Mouse (Mus musculus) lung, embryonic 14.5 days (tissue): ENCODE measurements around the gene Lypd9. TPM values are rescaled to one million over a fixed set of nuclear protein-coding genes. Genes with fewer than 3 reads are reported as not detected.
"Not testable (repeated sequence)": the region's sequence is repeated elsewhere in the genome, so short reads cannot be mapped to it uniquely, and the experiment has no call there.

ENCODE experiments used
- ATAC-seq: fragments of 200-750 bp; cut with Nextera tagmentation; 2 replicates; pipeline ENCODE4 v1.8.0; 2017; ENCODE audit warnings: mild to moderate bottlenecking, moderate TSS enrichment, moderate library complexity; ENCODE audit not compliant: insufficient read depth
- DNase-seq: peaks from one replicate; pipeline ENCODE4 v3.0.0-alpha.2; 2015
- H3K27ac ChIP-seq: fragments of 300-500 bp; sonication (generic); 2 replicates; pipeline ENCODE4 v1.5.1; 2014; ENCODE audit warnings: low read depth, mild to moderate bottlenecking, moderate library complexity
- H3K27me3 ChIP-seq: fragments of 300-500 bp; sonication (generic); 2 replicates; pipeline ENCODE4 v1.6.1; 2014; ENCODE audit warnings: low read length, control low read depth; ENCODE audit not compliant: insufficient read depth
- H3K36me3 ChIP-seq: fragments of 300-500 bp; sonication (generic); 2 replicates; pipeline ENCODE4 v1.6.1; 2014; ENCODE audit warnings: control low read depth; ENCODE audit not compliant: insufficient read depth
- H3K4me1 ChIP-seq: fragments of 300-500 bp; sonication (generic); 2 replicates; pipeline ENCODE4 v1.6.1; 2014; ENCODE audit warnings: antibody characterized with exemption, control low read depth; ENCODE audit not compliant: insufficient read depth
- H3K4me2 ChIP-seq: fragments of 300-500 bp; sonication (generic); 2 replicates; pipeline ENCODE4 v1.6.1; 2014; ENCODE audit warnings: mild to moderate bottlenecking
- H3K4me3 ChIP-seq: fragments of 300-500 bp; sonication (generic); 2 replicates; pipeline ENCODE4 v1.5.1; 2014; ENCODE audit warnings: low read depth, low read length
- H3K9ac ChIP-seq: fragments of 300-500 bp; sonication (generic); 2 replicates; pipeline ENCODE4 v1.6.1; 2014
- H3K9me3 ChIP-seq: fragments of 300-500 bp; sonication (generic); 2 replicates; pipeline ENCODE4 v1.6.1; 2016; ENCODE audit warnings: low read depth, low read length, control low read depth
- CTCF ChIP-seq: IDR thresholded peaks from 2 replicates; pipeline ENCODE4 v1.5.1; 2016; ENCODE audit warnings: antibody characterized with exemption, low read depth
- WGBS: fragments of 180-500 bp; shearing (Covaris S2); extraction: QIAGEN DNeasy Blood & Tissue Kit; methylation state at CpG from one replicate; pipeline ENCODE4 v1.1.7; 2014; 5-methylcytosine and 5-hydroxymethylcytosine counted together
- polyA plus RNA-seq: library from polyadenylated mRNA; unstranded; fragments of >200 nt; fragmentation: Nextera tagmentation; extraction: Ambion mirVana; gene quantifications from 2 replicates; pipeline ENCODE4 v1.2.1, GENCODE M21; 2014

Lypd9 gene
- polyA plus RNA-seq: not detected in 2 replicates

DNA sequence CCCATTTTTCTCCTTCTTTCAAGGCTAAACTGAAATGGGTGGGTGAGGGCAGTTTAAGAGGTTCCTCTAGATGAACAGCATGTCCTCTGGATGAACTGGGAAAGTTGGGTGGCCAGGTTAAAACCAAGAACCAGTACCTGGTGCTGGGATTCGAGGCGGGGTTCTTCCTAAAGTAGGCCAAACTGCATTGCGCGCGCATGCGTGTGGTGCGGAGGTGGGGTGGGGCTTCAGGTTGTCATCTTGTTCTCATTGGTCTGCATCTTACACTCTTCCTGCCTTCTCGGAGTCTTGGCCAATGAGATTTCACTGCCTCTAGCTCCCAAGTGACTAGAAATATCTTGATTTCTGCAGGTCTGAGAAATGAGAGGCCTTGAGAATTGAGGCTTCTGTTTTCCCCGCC is at the start of gene Lypd9:
Gene Lypd9, minus strand, starts transcription at position 165 of the 400 bp plus-strand sequence.
- Histone ChIP-seq H3K27ac (no peak within 1 kb of the TSS), H3K9me3 (no peaks in the 10 kb centered on the region), H3K9ac (no peak within 1 kb of the TSS), H3K4me1 (no peaks in the 10 kb centered on the region), H3K27me3 (no peaks in the 10 kb centered on the region), H3K36me3 (no peaks in the 10 kb centered on the region), H3K4me2 (no peak within 1 kb of the TSS), H3K4me3 (no peak within 1 kb of the TSS)
- TF ChIP-seq CTCF: no peak
- no peak for DNase-seq
- ATAC-seq: no peak
- WGBS: 93% methylated on average over 9 of the region's 9 CpGs

DNA sequence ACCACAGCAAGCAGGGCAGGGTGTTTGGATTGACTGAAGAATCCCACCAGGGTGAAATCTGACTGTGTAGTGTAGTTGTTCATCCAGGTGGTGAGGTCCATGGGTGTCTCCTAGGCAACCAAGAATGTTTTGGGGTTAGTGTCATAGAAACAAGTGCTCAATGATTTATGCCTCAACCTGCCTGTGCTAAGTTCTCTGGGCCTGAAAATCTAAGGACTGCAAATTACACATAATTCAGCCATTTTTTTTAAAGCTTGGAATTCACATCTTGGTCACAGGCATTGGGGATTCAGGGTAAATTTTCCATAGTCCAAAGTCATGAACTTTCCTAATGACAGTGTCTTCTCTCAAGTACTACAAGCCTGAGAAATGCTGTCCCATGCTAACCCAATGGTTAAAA is 49.7 kb upstream of the Lypd9 start, which contains the start of gene Olfr331:
Gene Olfr331, minus strand, starts transcription at position 101 of the 400 bp plus-strand sequence.
- not testable (repeated sequence) for H3K4me2 ChIP-seq, H3K4me1 ChIP-seq, ATAC-seq, H3K27ac ChIP-seq, DNase-seq, H3K36me3 ChIP-seq, H3K9ac ChIP-seq, H3K27me3 ChIP-seq, H3K9me3 ChIP-seq, H3K4me3 ChIP-seq

DNA sequence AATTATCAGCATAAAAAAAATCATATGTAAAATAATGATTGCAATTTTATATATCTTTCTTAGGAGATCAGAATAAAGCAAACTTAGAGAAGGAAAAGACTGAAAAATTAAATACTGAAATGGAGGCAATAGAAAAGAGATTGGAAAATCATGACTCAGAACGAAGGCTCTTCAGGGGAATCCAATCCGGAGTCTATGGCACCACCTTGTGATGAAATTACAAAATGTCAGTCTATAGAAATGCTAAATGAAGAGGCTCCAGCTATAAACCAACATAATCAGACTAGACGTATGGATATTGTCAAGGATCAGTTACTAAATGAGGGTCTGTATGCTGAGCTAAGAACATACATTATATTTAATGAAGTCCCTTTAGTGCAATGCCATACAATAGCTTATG is 46.6 kb upstream of the Lypd9 start:
- no peak overlapping the region for H3K4me2 ChIP-seq
- H3K9ac ChIP-seq: no peak overlapping the region
- 40% methylated on average over 3 of the region's 3 CpGs for WGBS
- ATAC-seq (no peak), DNase-seq (peak; percentile 60)
- H3K4me1 ChIP-seq: no peaks in the 10 kb centered on the region
- no peak overlapping the region for H3K4me3 ChIP-seq
- TF ChIP-seq CTCF: peak; percentile 27
- no peak overlapping the region for H3K27ac ChIP-seq
- H3K36me3 ChIP-seq: no peaks in the 10 kb centered on the region
- H3K27me3 ChIP-seq: no peaks in the 10 kb centered on the region
- no peaks in the 10 kb centered on the region for H3K9me3 ChIP-seq

DNA sequence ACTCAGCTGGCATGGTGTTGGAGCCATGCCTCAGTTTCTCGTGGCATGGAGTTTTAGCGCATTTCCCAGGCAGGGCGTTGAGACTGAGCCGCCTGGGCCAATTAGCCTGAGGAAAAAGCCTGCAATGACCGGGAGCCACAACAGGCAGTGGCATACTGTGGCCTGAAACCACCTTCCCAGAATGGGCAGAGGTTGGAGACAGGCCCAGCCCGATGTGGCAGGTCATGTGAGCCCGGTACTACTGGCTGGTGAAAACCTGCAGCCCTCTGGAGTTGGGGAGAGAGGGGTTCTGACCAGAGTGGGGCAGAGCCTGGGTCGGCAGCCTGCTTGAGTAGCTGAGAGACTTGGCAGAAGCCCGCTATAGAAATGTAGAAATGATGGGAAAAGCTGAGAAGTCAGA is 46.0 kb upstream of the Lypd9 start:
- no peak overlapping the region for H3K27ac ChIP-seq
- H3K4me2 ChIP-seq: no peak overlapping the region
- TF ChIP-seq CTCF: no peak

DNA sequence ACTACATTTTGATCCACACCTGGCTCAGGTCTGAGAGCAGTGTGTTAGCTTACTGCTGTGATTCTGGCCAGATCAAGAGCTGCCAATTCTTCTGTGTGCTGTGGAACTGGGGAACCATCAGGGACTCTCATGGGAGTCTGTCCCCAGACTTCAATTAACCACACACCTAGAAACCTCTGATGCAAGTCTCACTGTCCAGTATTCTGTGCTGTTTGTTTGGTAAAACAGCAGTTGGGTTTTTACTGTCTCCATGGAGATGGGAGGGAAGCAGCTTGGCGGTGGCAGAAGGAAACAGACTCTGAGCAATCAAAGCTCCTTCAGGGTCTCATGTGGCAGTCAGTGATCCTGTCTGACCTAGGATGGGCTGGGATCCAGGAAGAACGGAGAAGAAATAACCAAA is 39.7 kb upstream of the Lypd9 start, which contains the start of gene Olfr332:
Gene Olfr332, minus strand, starts transcription at position 101 of the 400 bp plus-strand sequence.
- no peak within 1 kb of the TSS for H3K27ac ChIP-seq
- DNase-seq (no peak), ATAC-seq (no peak)
- 69% methylated on average over 2 of the region's 2 CpGs for WGBS
- no peaks in the 10 kb centered on the region for H3K36me3 ChIP-seq
- H3K9ac ChIP-seq: no peak within 1 kb of the TSS
- no peak within 1 kb of the TSS for H3K4me2 ChIP-seq
- H3K4me1 ChIP-seq: no peaks in the 10 kb centered on the region
- H3K4me3 ChIP-seq: no peak within 1 kb of the TSS
- H3K27me3 ChIP-seq: no peaks in the 10 kb centered on the region
- H3K9me3 ChIP-seq: no peaks in the 10 kb centered on the region
- no peak for TF ChIP-seq CTCF

More for the DNA sequence above, 46.0 kb upstream of the Lypd9 start:
- Histone ChIP-seq H3K4me1 (no peaks in the 10 kb centered on the region), H3K9me3 (no peaks in the 10 kb centered on the region), H3K36me3 (no peaks in the 10 kb centered on the region), H3K9ac (no peak overlapping the region), H3K4me3 (no peak overlapping the region), H3K27me3 (no peaks in the 10 kb centered on the region)
- ATAC-seq (no peak), DNase-seq (no peak)
- WGBS: 75% methylated on average over 9 of the region's 9 CpGs

DNA sequence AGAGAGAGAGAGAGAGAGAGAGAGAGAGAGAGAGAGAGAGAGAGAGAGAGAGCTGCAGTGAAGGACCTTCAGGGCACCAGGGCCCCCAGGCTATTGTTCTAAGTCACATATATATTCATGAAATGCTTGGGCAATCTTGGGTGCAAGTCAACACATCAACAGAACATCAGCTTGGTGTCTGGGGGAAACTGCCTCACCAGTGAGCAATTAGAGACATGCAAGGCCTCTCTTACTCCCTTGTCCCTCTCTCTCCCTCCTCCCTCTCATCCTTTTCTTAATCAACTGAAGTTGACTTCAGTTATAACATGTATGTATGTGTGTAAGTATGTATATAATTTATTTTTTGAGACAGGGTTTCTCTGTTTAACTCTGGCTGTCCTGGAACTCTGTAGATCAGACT is 9.4 kb upstream of the Lypd9 start, which contains the start of gene Olfr30:
Gene Olfr30, minus strand, starts transcription at position 101 of the 400 bp plus-strand sequence.
- DNase-seq: no peak
- Histone ChIP-seq H3K4me3 (no peak within 1 kb of the TSS), H3K9ac (no peak within 1 kb of the TSS), H3K27me3 (no peaks in the 10 kb centered on the region), H3K4me1 (no peaks in the 10 kb centered on the region), H3K4me2 (no peak within 1 kb of the TSS), H3K36me3 (no peaks in the 10 kb centered on the region), H3K27ac (no peak within 1 kb of the TSS), H3K9me3 (no peaks in the 10 kb centered on the region)
- TF ChIP-seq CTCF: no peak
- ATAC-seq: no peak

DNA sequence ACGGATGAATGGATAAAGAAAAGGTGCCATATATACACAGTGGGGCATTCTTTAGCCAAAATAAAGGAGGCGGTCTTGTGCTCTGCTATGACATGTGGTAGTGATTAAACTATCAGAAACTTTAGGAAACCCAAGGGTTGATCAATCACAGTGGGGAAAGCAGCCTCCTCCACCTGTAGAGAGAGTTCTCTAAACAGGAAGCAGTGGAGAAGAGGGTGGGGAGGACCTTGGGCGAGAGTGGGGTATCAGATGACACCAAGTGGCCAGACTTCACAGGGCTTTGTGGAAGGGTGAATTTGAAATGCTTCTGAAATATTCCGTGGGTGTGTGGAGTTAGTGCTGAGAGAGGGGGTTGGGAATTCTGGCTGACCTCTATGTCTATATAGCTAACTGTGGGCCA is 869 bp upstream of the Lypd9 start:
- DNase-seq (no peak), ATAC-seq (no peak)
- no peak overlapping the region for H3K9ac ChIP-seq
- H3K4me1 ChIP-seq: no peaks in the 10 kb centered on the region
- H3K27me3 ChIP-seq: no peaks in the 10 kb centered on the region
- no peaks in the 10 kb centered on the region for H3K36me3 ChIP-seq
- no peak overlapping the region for H3K4me2 ChIP-seq
- no peak overlapping the region for H3K27ac ChIP-seq
- no peaks in the 10 kb centered on the region for H3K9me3 ChIP-seq
- TF ChIP-seq CTCF: no peak
- 28% methylated on average over 4 of the region's 4 CpGs for WGBS
- H3K4me3 ChIP-seq: no peak overlapping the region

DNA sequence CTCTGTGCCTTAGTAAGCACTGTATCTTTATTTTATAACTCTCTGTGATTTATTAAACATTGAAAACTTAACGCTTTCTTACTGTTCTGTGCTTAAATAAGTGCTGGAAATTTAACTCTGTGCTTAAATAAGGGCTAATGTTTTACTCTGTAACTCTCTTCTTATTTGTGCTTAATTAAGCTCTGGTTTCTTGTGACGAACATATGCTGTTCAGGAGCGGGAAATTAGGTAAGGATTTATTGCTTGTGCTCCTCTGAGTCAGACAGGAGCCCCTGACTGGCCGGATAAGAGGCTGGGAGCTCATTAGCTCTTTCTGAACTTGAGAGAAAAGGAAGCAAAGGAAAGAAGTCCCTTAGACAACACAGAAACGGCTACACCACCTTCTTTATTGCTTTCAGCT is 14.9 kb downstream of the Lypd9 start:
- no peak for TF ChIP-seq CTCF
- Histone ChIP-seq H3K4me3 (no peak overlapping the region), H3K9me3 (no peaks in the 10 kb centered on the region), H3K27me3 (no peaks in the 10 kb centered on the region), H3K4me1 (no peaks in the 10 kb centered on the region), H3K9ac (no peak overlapping the region), H3K36me3 (no peaks in the 10 kb centered on the region), H3K4me2 (no peak overlapping the region), H3K27ac (no peak overlapping the region)
- DNase-seq: no peak
- ATAC-seq: no peak
- 36% methylated on average over 5 of the region's 5 CpGs for WGBS
